Mouse (Mus musculus) lung, embryonic 16.5 days (tissue): ENCODE measurements at regions not wholly inside any gene's neighbourhood (a gene's known extent, or its start where the extent isn't known, plus 50 kb on each side); places are given as distances from the start of the nearest gene placed in this dataset.
A peak's percentile ranks its signal among the peaks of the same experiment; 100 is the strongest.

Experiments used
- ATAC-seq: fragments of 200-750 bp; cut with Nextera tagmentation; 2 replicates; pipeline ENCODE4 v1.8.0; 2017; ENCODE audit warnings: low read depth, mild to moderate bottlenecking, moderate library complexity
- H3K27ac ChIP-seq: fragments of 300-500 bp; sonication (generic); 2 replicates; pipeline ENCODE4 v1.5.1; 2014; ENCODE audit warnings: mild to moderate bottlenecking, control low read depth, low read length
- H3K27me3 ChIP-seq: fragments of 300-500 bp; sonication (generic); 2 replicates; pipeline ENCODE4 v1.6.1; 2014; ENCODE audit warnings: low read depth, low read length, mixed read lengths; ENCODE audit not compliant: control insufficient read depth, insufficient read depth
- H3K36me3 ChIP-seq: fragments of 300-500 bp; sonication (generic); 2 replicates; pipeline ENCODE4 v1.6.1; 2014; ENCODE audit warnings: low read length; ENCODE audit not compliant: control insufficient read depth, insufficient read depth
- H3K4me1 ChIP-seq: fragments of 300-500 bp; sonication (generic); replicated peaks from 2 replicates; pipeline ENCODE4 v1.6.1; 2014; ENCODE audit warnings: low read length, mixed read lengths; ENCODE audit not compliant: control insufficient read depth, insufficient read depth
- H3K4me2 ChIP-seq: fragments of 300-500 bp; sonication (generic); 2 replicates; pipeline ENCODE4 v1.6.1; 2014; ENCODE audit warnings: low read depth, low read length, control low read depth
- H3K4me3 ChIP-seq: fragments of 300-500 bp; sonication (generic); 2 replicates; pipeline ENCODE4 v1.5.1; 2014; ENCODE audit warnings: mild to moderate bottlenecking, low read length, control low read depth
- H3K9ac ChIP-seq: fragments of 300-500 bp; sonication (generic); 2 replicates; pipeline ENCODE4 v1.6.1; 2014; ENCODE audit warnings: low read length, control low read depth
- H3K9me3 ChIP-seq: fragments of 300-500 bp; sonication (generic); 2 replicates; pipeline ENCODE4 v1.6.1; 2016; ENCODE audit warnings: low read length; ENCODE audit not compliant: control insufficient read depth
- WGBS: fragments of 180-500 bp; shearing (Covaris S2); extraction: QIAGEN DNeasy Blood & Tissue Kit; methylation state at CpG from one replicate; pipeline ENCODE4 v1.1.7; 2014; 5-methylcytosine and 5-hydroxymethylcytosine counted together

- Histone ChIP-seq H3K4me3 (no peak overlapping the region), H3K4me2 (no peak overlapping the region), H3K9me3 (no peaks in the 10 kb centered on the region), H3K4me1 (no peaks in the 10 kb centered on the region), H3K36me3 (no peaks in the 10 kb centered on the region), H3K9ac (no peak overlapping the region), H3K27ac (no peak overlapping the region), H3K27me3 (no peaks in the 10 kb centered on the region)
- no peak for ATAC-seq
Measured at GRCm38 (mm10) chr11:19332274-19332673, 313.5 kb upstream of the Meis1 start.

GRCm38 (mm10) chr11:19332727-19333126, 313.9 kb upstream of the Meis1 start:
- 22% methylated on average over 1 of the region's 1 CpGs for WGBS
- Histone ChIP-seq H3K4me2 (no peak overlapping the region), H3K4me3 (no peak overlapping the region), H3K27me3 (no peaks in the 10 kb centered on the region), H3K27ac (peak overlapping the region; percentile 24; the same call in 1 of the 2 replicates), H3K4me1 (no peaks in the 10 kb centered on the region), H3K36me3 (no peaks in the 10 kb centered on the region), H3K9ac (no peak overlapping the region), H3K9me3 (no peaks in the 10 kb centered on the region)
- no peak for ATAC-seq

DNA sequence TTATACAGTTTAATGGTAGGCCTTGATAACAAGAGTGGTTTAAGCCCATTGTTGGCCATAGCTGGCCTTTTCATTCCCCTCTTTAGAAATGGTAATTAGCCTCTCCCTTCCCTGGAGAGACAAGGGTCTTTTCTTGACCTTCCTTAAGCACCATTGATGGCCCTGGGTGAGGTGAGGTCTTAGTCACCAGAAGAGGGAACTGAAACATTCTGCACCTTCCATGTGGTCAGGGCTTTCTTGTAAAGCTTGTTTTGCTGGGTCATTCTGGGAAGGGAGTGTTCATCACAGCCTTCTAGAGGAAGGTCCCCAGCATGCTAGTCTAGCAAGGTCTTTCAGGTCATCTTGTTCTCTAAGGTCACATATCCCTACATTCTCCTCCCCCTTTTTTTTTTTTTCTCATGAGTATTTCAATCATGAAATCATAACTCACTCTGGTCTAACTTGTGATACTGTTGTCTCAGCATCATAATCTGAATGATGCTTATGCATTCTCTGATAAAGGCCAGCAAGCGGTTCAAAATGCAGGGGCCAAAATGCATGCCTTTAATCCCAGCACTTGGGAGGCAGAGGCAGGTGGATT, 315.2 kb upstream of the Meis1 start:
- Histone ChIP-seq H3K36me3 (no peaks in the 10 kb centered on the region), H3K27ac (no peak overlapping the region), H3K9ac (no peak overlapping the region), H3K9me3 (no peaks in the 10 kb centered on the region), H3K4me1 (no peaks in the 10 kb centered on the region), H3K4me2 (no peak overlapping the region), H3K27me3 (no peaks in the 10 kb centered on the region), H3K4me3 (no peak overlapping the region)
- WGBS = 94% methylated on average over 1 of the region's 1 CpGs
- ATAC-seq = no peak

GRCm38 (mm10) chr11:19335384-19335783, 316.6 kb upstream of the Meis1 start:
- no peak overlapping the region for H3K9ac ChIP-seq
- H3K27me3 ChIP-seq = no peaks in the 10 kb centered on the region
- H3K4me3 ChIP-seq = no peak overlapping the region
- ATAC-seq = no peak
- H3K36me3 ChIP-seq = no peaks in the 10 kb centered on the region
- H3K4me2 ChIP-seq = no peak overlapping the region
- no peaks in the 10 kb centered on the region for H3K9me3 ChIP-seq
- WGBS = 88% methylated on average over 3 of the region's 3 CpGs
- H3K27ac ChIP-seq = no peak overlapping the region
- no peaks in the 10 kb centered on the region for H3K4me1 ChIP-seq

DNA sequence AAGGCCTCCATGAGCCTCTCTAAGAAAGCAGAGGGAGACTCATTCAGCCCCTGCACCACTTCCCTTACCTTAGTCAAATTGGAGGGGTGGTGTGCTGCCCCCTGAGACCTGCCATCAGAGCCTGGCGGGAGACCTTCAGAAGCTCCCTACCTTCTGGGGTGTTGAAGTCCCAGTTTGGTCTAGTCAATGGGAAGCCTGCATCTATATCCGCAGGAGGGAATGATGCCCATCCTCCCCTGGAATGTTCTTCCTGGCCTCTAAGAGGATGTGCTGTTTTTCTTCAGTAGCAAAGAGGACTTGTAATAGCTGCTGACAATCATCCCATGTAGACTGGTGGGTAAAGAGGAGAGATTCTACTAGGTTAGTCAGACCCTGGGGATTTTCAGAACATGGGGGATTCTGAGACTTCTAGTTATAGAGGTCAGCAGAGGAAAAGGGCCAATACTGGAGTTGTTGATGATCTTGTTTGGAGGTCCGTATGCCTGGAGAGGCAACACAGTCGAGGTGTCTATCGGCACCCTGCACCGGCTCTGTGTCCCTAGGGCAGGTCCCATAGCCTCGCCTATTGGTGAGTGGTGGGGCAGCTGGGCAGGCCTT, 321.0 kb upstream of the Meis1 start:
- H3K4me1 ChIP-seq = no peaks in the 10 kb centered on the region
- no peak overlapping the region for H3K9ac ChIP-seq
- no peaks in the 10 kb centered on the region for H3K36me3 ChIP-seq
- 92% methylated on average over 7 of the region's 7 CpGs for WGBS
- H3K9me3 ChIP-seq = no peaks in the 10 kb centered on the region
- no peak for ATAC-seq
- no peaks in the 10 kb centered on the region for H3K27me3 ChIP-seq
- H3K4me2 ChIP-seq = no peak overlapping the region
- no peak overlapping the region for H3K27ac ChIP-seq
- no peak overlapping the region for H3K4me3 ChIP-seq

DNA sequence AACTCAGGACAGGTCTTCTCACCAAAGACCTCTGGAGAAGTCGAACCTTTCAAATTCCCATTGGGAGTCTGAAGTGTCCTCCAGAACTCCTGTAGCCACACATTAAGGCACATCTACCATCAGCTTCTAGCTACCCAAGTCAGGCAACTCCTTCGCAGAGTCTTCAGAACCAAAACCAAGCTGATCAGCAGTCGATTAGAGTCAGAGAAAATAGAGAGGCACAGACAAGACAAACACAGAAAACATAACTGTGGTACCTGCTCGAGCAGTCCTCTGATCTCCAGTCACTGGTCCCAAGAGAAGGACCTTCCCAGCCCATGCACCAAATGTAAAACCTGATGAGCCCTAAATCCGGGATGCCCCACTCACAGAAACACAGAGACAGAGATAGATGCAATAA, 322.1 kb upstream of the Meis1 start:
- Histone ChIP-seq H3K4me2 (no peak overlapping the region), H3K4me3 (no peak overlapping the region), H3K9me3 (no peaks in the 10 kb centered on the region), H3K4me1 (no peaks in the 10 kb centered on the region), H3K9ac (no peak overlapping the region), H3K27ac (no peak overlapping the region), H3K36me3 (no peaks in the 10 kb centered on the region), H3K27me3 (no peaks in the 10 kb centered on the region)
- ATAC-seq = no peak
- 87% methylated on average over 5 of the region's 5 CpGs for whole genome bisulfite sequencing

- no peak overlapping the region for H3K27ac ChIP-seq
- H3K9me3 ChIP-seq = no peaks in the 10 kb centered on the region
- H3K27me3 ChIP-seq = no peaks in the 10 kb centered on the region
- H3K36me3 ChIP-seq = no peaks in the 10 kb centered on the region
- no peak overlapping the region for H3K4me2 ChIP-seq
- H3K4me3 ChIP-seq = no peak overlapping the region
- 67% methylated on average over 3 of the region's 3 CpGs for WGBS
- no peak for ATAC-seq
- no peaks in the 10 kb centered on the region for H3K4me1 ChIP-seq
- no peak overlapping the region for H3K9ac ChIP-seq
Measured at GRCm38 (mm10) chr11:19341379-19341778, 322.6 kb upstream of the Meis1 start.

- Histone ChIP-seq H3K4me2 (no peak overlapping the region), H3K9ac (no peak overlapping the region), H3K4me3 (no peak overlapping the region), H3K27ac (no peak overlapping the region), H3K4me1 (no peaks in the 10 kb centered on the region), H3K9me3 (no peaks in the 10 kb centered on the region), H3K27me3 (no peaks in the 10 kb centered on the region), H3K36me3 (no peaks in the 10 kb centered on the region)
- 79% methylated on average over 4 of the region's 4 CpGs for WGBS
- no peak for ATAC-seq
Measured at GRCm38 (mm10) chr11:19342803-19343202, 324.0 kb upstream of the Meis1 start.

DNA sequence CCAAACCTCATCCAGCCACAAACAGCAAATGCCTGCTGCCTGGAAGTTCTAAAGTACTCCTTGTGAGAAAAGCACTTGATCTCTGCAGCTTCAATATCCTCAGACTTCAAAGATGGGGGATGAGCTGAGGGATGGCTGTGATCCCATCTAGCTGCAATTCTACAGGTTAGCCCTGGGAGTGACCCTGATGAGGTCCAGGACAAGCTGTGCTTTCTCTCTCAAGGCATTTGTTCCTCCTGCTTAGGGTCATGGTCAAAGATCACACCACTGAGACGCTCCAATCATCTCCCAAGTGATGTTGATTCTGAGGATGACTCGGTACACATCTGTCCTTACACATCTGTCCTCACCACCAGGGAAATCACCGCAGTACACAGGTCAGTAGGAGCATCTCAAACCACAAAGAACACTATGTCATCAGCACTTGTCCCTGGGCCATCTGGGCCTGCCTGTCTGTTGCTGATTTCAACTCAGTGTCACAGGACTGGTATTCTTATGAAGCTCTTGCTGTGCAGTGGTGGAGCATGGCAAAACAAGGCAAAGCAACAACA, 327.6 kb upstream of the Meis1 start:
- Histone ChIP-seq H3K4me2 (no peak overlapping the region), H3K4me3 (no peak overlapping the region), H3K27ac (no peak overlapping the region), H3K36me3 (no peaks in the 10 kb centered on the region), H3K27me3 (no peaks in the 10 kb centered on the region), H3K4me1 (peaks cover 4% of the 10 kb centered on the region; the same call in 1 of the 2 replicates), H3K9me3 (no peaks in the 10 kb centered on the region), H3K9ac (no peak overlapping the region)
- WGBS = 81% methylated on average over 3 of the region's 3 CpGs
- ATAC-seq = no peak
